Mouse (Mus musculus): ENCODE measurements around the gene Sox3.

Gene Sox3

GRCm38 (mm10) chrX:60892801-60893681 is at the start of gene Sox3:
Gene Sox3 (minus strand): TSS chrX:60893430.
- DNase-seq (ENCODE audit: low spot score) = no peak

GRCm38 (mm10) chrX:60940225-60940624 is 47.0 kb upstream of the Sox3 start:
- no peak for DNase-seq (ENCODE audit: low spot score)

GRCm38 (mm10) chrX:60899546-60899945 is 6.3 kb upstream of the Sox3 start:
- no peak for DNase-seq (ENCODE audit: low spot score)

GRCm38 (mm10) chrX:60898641-60899040 is 5.4 kb upstream of the Sox3 start:
- no peak for DNase-seq (ENCODE audit: low spot score)

GRCm38 (mm10) chrX:60896296-60896695 is 3.1 kb upstream of the Sox3 start:
- no peak for DNase-seq (ENCODE audit: low spot score)

- no peak for DNase-seq (ENCODE audit: low spot score)
Measured at GRCm38 (mm10) chrX:60895416-60895815, 2.2 kb upstream of the Sox3 start.

GRCm38 (mm10) chrX:60893720-60894543 is 702 bp upstream of the Sox3 start:
- no peak for DNase-seq (ENCODE audit: low spot score)

- no peak for DNase-seq (ENCODE audit: low spot score)
Measured at GRCm38 (mm10) chrX:60892098-60892800, 981 bp downstream of the Sox3 start.

- no peak for DNase-seq (ENCODE audit: low spot score)
Measured at GRCm38 (mm10) chrX:60891329-60892095, 1.7 kb downstream of the Sox3 start.

- DNase-seq (ENCODE audit: low spot score) = no peak
Measured at GRCm38 (mm10) chrX:60890651-60891050, 2.6 kb downstream of the Sox3 start.

- no peak for DNase-seq (ENCODE audit: low spot score)
Measured at GRCm38 (mm10) chrX:60889956-60890485, 3.2 kb downstream of the Sox3 start.
